Mouse (Mus musculus) layer of hippocampus, adult 18-20 months (tissue): ENCODE results near the gene Atp13a2. TPM values are rescaled to one million over a fixed set of nuclear protein-coding genes. Genes with fewer than 3 reads are reported as not detected.

ENCODE experiments used
- DNase-seq, 2 experiments: peaks; one replicate each; pipeline ENCODE4 v3.0.0; 2022; ENCODE audit warnings: low spot score in 2 of 2
- total RNA-seq, 2 experiments: library from RNA; stranded (reverse); gene quantifications; 2 replicates each; pipeline ENCODE4 v1.2.3; 2021

The Atp13a2 gene
- total RNA-seq, 2 experiments from 2014 or later = 151 to 157 TPM

DNA sequence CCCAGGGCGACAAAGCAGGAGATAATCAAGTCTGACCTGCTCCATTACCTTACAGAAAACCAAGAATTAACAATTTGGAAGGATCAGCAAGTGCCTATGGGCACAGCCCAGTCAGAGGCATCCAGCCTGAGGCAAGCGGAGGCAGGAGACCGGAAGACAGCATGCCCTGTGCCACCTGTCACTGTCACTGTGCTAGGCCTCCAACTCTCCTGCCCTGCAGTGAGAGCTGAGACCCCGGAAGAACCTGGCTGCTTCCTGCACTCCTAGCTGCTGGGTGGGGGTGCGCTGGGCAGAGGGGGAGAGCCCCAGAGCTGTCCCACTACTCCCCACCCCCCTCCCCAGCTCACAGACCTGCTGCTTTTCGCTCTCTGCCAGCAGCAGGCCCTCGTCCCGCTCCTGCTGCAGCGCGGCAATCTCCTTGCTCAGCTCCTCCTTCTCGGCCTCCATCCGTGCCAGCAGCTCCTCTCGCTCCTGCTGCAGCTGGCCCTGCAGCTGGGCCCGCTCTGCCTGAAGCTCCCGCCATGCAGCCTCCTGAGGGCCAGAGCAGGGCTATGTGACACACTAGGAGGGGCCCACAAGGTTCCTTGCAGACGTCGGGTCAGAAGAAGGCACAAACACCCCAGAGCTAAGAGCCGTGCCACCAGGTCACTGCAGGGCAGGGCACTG is 44.0 kb downstream of the Atp13a2 start:
- DNase-seq = no peak

DNA sequence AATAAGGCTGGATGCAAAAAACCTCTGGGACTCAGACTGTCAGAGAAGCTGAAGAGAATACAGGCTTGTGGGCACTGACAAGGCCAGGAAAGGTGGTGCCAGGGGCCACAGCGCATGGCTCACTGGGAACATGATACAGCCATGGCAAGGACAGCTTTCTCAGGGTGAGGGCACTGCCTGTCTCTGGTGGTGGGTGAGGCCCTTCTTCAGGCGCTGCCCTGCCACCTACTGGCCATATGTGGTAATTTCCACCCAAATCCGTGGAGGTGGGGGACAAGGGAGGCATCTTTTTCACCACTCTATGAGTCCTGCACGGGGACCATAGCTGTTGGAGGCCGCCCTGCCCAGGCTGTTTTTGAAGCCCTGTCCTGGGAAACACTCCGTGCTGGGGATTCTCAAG is 45.1 kb downstream of the Atp13a2 start:
- DNase-seq = peak; percentile 72 to 84

DNA sequence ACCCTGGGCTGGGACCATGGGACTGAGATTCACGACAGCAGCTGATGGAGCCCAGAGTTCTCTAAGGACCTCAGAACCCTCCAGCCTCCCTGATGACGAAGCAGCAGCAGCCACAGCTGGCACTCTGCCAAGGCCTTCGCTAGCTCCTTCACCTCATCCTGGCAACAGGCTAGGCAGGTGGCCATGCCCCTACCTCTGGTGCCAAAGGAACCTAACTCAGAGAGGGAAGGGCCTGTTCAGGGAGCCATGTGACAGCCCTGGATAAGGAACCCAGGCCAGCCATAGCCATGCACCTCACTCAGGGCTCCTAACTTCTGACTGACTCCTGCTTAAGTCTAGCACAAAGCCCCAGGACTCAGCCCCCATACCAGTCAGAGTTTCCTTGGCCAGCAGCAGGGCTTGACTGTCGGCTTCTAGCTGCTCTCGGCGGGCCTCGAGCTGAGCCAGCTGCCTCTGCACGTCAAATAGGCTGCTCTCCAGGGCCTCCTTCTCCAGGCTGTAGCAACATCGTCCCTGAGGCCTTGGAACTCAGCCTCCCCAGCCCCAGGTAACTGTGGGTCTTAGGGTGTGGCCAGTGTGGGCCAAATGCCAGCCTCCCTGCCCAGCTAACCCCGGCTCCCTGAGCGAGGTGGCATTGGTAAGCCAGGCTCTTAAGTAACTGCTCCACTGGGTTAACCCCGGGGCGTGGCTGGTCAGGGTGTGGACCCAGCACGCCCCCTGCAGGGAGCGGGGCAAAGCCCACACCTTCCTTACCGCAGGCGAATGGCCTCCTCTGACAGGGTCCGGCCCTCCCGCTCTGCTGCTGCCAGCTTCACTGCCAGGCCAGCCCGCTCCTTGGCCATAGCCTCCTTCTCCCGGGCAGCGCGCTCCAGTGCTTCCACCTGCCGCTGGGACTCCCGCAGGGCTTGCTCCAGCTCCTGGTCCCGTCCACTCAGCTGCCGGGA is 47.2 kb downstream of the Atp13a2 start:
- no peak for DNase-seq

DNA sequence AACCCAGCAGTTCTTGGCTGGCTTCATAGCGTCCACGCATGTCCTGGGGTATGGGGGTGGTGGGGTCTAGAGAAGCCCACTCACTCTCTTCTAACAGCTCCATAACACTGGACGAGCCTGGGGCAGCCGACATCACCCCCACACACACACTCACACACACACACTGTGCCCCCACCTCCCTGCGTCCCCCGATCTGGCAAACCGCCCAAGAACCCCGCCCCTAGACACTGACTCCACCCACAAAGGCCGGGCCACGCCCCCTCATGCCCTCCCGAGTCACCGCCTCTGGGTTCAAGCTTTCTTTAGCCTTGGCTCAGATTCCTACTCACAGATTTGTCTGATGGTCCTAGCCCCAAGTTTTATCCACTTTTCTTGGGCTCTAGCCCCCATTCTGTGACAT is 54.4 kb downstream of the Atp13a2 start:
- DNase-seq = no peak

DNA sequence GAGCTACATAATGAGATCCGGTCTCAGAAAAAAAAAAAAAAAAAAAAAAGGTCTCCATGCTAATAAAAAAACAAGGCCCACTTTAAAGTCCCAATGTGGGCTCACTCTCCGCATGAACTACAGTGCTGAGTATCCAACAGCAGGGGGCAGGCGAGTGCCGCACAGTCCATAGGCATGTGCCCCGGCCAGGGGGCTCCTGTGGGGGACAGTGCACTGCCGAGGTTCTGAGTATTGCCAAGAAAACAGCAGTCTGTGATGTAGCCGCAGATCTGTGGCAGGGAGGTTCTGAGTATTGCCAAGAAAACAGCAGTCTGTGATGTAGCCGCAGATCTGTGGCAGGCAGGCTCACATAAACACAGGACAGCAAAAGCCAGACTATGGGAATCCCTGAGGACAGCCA is 58.1 kb downstream of the Atp13a2 start:
- no peak for DNase-seq

DNA sequence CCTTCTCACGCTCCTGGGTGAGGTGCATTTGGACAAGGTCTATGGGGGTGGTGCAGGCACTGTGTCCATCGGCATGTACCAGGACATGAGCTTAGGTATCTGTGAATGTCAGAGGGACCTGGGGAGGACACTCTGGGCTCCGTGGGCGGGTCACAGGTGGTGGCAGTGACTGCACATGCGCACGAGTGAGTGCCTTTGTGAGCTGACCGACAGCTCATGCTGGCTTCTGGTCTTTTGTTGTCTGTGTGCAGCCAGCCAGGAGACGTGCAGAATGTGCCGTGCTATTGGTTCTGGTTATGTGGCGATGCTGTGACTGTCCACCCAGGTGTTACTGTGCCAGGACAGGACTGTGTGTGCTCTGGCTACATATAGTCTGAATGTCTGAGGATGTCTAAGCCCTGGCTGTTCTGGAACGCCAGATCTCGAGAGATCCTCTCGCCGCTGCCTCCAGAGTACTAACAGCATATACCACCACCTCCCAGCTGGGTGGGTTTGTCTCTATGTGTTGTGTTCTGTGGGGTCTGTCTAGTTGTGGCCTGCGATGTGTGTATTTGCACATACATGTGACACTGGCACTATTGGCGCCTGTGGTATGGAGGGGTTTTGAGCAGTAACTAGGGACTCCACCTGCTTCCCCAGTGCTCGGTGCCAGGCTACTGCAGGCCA is 62.3 kb downstream of the Atp13a2 start:
- no peak for DNase-seq

DNA sequence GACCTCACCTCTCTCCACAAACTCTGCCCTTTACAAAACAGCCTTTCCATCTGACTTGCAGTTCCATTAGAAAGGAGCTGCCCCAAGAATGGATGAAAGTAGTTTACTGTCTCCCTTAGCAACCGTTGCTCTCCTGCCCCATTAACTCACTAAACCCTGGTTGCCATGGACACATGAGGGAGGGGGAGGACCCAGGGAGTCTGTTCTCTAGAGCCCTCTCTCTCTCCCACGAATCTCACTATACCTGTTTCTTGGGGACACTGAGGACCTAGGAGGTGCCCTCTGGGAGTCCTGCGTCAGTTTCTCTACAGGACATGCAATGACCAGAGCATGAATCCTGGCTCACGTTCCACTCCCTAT is 62.8 kb downstream of the Atp13a2 start:
- DNase-seq = peak; percentile 53 to 72

DNA sequence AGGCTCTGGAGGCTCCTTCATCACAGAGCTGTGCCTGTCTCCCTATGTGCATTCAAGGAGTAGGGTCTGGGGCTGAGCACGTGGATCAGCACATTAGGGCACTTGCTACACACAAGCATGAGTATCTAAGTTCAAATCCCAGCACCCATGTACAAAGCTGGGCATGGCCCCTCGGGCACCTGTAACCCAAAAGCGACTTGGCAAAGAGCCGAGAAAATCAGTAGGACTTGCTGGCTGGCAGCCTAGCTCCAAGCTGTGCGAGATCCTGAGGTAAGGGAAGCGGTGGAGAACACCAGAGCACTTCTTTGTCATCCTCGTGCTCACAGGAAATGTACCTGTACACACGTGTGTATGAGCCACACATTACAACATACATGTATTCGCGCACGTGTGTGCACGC is 65.8 kb downstream of the Atp13a2 start:
- DNase-seq = no peak

DNA sequence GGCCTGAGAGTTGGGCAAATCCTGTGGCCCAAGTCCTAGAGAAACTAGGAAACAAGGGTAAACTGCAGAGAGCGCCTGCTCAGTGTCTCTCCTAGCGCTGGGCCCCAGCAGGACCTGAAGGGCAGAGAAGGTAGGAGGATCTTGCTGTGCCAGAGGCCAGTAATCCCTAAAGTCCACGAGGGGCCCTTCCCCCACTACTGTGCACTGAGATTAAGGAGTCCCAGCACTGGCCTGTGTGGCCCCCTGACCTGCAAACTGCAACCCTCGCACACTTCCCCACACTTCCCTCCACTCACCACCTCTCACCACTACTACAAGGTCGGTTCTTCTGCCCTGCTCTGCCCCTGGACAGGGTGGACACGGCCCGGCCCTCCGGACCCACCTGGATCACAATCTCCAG is 66.5 kb downstream of the Atp13a2 start:
- no peak for DNase-seq

DNA sequence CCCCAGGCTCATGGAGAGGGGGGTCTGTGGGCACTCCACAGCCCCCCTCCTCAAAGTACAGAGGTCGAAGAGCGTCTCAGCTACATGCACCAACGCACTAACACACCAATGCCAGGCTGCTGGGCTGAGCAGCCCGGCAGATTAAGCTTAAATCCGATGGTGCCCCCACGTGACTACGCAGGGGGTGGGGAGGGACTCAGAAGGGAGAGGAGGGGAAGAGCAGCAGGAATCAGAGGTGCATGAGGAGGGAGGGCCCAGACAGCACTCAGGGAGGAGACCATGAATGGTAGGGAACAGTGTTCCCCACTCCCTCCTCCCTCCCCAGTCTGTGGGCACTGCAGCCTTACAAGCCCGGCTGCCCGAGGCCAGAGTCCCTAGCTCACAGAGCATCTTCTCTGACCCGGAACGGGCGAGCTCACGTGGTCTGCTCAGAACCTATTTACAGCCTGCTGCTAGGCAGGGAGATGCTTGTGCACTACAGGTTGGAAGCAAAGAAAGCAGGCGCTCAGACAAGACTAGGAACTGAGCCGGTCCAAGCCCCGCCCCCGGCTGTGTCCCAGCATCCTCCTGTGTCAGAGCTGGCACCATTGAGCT is 67.0 kb downstream of the Atp13a2 start:
- DNase-seq = peak; percentile 72 to 85

Other genes starting within 250 kb of the Atp13a2 start
- under 1 TPM in 1 of 2 experiments, not detected in 1; 0.12 TPM for gene Padi6, start 244.2 kb upstream of the Atp13a2 start, total RNA-seq
- not detected for gene Padi4, start 212.6 kb upstream of the Atp13a2 start, total RNA-seq
- not detected for gene Padi3, start 176.2 kb upstream of the Atp13a2 start, total RNA-seq
- not detected for gene Padi1, start 141.1 kb upstream of the Atp13a2 start, total RNA-seq
- gene Padi2, start 80.5 kb upstream of the Atp13a2 start, total RNA-seq = 10 to 100 TPM; 25.0 to 27.3 TPM
- 100 to 1,000 TPM; 183 to 190 TPM for gene Sdhb, start 25.7 kb upstream of the Atp13a2 start, total RNA-seq
- gene Mfap2, start 23.5 kb downstream of the Atp13a2 start, total RNA-seq = 1 to 10 TPM; 3.4 to 4.5 TPM
- 10 to 100 TPM; 54.5 to 67.0 TPM for gene Crocc, start 73.7 kb downstream of the Atp13a2 start, total RNA-seq
- gene Necap2, start 91.5 kb downstream of the Atp13a2 start, total RNA-seq = 10 to 100 TPM; 36.6 to 42.8 TPM
- under 1 TPM in 1 of 2 experiments, not detected in 1; 0.35 TPM for gene Spata21, start 101.5 kb downstream of the Atp13a2 start, total RNA-seq
- 10 to 100 TPM; 58.5 to 61.0 TPM for gene Szrd1, start 152.9 kb downstream of the Atp13a2 start, total RNA-seq
- gene Fbxo42, start 161.0 kb downstream of the Atp13a2 start, total RNA-seq = 10 to 100 TPM; 23.2 to 24.4 TPM
- gene Rsg1, start 227.1 kb downstream of the Atp13a2 start, total RNA-seq = 1 to 10 TPM; 3.0 to 4.5 TPM